Mouse (Mus musculus) testis, adult 2 months (tissue): ENCODE data around the gene Gpr152.

Source experiments
- CTCF ChIP-seq: fragments of 200-500 bp; IDR thresholded peaks from 2 replicates; pipeline ENCODE4 v1.5.1; 2012; ENCODE audit warnings: low read depth, mild to moderate bottlenecking, inconsistent platforms, low read length, moderate library complexity; ENCODE audit not compliant: control insufficient read depth, insufficient read depth, insufficient replicate concordance
- POLR2A ChIP-seq: fragments of 200-500 bp; IDR thresholded peaks from 2 replicates; pipeline ENCODE4 v1.6.1; 2012; ENCODE audit warnings: low read depth, mild to moderate bottlenecking, inconsistent platforms, low read length, moderate library complexity; ENCODE audit not compliant: control insufficient read depth

DNA sequence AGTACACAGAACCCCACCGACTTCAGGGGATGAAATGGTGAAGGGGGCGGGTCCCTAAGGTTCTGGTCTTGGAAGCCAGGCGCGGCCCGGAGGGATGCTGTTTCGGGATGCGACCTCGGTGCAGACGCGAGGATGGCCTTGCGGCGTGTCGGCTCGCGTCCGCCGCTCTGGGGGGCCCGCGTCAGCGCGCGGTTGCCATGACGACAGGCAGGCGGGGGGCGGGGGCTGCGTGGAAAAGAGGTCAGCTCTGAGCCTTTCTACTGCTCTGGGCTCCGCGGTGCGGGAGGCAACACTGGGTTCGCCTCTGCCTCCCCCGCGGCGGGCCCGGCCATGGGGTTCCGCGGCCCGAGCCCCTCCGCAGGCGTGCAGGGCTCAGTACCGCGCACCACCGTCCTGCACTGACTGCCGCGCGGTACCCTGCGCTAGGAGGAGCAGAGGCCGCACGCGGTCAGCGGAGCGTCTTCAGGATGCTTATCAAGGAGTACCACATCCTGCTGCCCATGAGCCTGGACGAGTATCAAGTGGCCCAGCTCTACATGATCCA lies 38.8 kb upstream of the Gpr152 start:
- TF ChIP-seq POLR2A (no peak), CTCF (no peak)
